Mouse (Mus musculus) gastrocnemius, adult 8-10 months (tissue): ENCODE measurements at regions not wholly inside any gene's neighbourhood (a gene's known extent, or its start where the extent isn't known, plus 50 kb on each side); places are given as distances from the start of the nearest gene placed in this dataset.

Experiments used
- DNase-seq, 2 experiments: peaks; one replicate each; pipeline ENCODE4 v3.0.0; 2022; ENCODE audit warnings: low spot score in 2 of 2

DNA sequence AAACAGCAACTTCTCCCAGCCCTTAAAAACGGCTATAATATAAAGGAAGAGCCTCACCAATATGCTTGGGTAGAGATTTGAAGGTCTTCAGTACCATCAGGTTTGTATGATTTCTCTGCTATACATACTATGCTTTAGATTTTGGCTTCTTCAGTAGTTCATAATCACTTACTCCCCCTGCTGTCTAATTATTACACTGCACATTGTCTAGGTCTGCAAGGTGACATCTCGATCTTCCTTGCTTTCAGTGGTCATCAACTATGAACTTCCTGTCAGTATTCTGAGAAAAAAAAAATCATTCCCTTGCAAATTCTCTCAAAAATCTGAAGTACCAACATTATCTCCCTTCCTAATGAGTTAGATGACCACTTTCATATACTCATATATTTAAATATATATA is 225.4 kb upstream of the Galnt5 start:
- no peak for DNase-seq

- DNase-seq: no peak
Measured at GRCm38 (mm10) chr2:57776154-57776553, 221.5 kb upstream of the Galnt5 start.

DNA sequence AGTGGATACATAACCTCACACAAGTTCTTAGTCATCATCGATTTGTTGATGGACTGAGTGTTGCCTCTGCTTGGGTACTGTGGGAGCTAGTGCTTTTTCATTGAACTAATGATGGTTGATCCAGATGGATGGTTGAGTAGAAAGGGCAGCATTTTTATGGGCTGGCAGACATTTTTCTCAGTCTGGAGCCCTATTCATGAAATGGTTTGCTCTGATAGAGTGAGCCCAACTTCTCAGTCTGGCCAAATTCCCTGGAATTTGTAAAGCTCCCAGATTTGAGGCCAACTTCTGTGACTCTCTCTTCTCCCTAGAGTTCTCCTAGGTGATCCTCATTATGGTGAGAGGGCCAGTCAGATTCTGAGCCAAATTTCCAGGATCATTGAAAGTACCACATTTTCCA is 216.8 kb upstream of the Galnt5 start:
- no peak for DNase-seq

GRCm38 (mm10) chr2:57793519-57794296 is 204.0 kb upstream of the Galnt5 start:
- DNase-seq: no peak

DNA sequence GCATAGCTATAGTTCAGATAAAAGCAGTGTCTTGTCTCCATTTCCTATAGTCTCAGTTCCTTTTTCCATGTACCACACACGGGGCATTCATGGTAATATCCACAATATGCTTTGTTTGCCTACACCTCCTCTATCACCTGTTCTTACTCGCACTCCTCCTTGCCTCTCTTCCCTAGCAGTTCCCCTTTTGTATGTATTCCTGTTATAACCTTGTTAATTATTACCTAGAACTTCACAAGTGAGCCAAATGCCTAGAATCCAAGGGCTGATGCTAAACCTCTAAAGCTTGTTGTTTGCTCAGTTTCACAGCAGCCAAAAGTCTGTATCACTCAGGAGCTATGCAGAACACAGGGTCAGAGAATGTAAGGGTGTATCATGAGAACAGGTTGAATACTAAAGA is 198.4 kb upstream of the Galnt5 start:
- DNase-seq: no peak

DNA sequence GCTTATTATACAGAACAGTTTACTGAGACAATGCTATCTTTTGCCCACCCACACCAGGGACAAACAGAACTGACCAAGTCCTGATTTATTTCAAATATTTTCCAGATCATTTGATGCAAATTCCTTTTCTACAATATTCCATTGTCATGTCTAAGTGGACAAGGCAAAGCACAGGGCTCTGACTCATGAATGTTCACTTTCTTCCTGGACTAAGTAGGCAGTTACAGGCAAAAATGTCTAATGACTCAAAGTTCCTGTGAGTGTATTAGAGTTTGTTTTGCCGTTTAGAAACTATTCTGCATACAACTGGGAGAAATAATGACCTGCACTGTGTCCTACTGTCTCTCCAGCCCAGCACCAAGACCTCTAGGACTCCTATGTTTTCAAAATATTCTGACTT is 189.8 kb upstream of the Galnt5 start:
- DNase-seq: no peak

- no peak for DNase-seq
Measured at GRCm38 (mm10) chr2:57812996-57813395, 184.7 kb upstream of the Galnt5 start.

DNA sequence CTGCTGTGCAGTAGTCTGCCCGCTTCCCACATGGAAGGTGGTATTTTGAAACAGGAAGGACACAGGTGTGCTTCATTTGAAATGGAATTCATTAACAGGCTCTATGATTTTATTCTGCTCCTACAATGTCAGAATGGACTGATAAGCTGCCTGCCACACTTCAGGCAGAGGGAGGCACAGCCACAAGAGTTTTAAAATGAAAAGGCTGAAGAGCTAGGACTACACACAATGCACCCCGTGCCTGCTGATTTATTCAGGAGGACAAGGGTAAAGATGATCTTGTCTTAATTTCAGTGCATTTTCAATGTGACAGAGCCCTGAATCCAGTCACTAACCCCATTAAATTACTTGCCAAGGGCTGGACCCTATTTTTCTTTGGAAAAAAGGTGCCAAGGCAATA is 177.3 kb upstream of the Galnt5 start:
- DNase-seq: no peak

DNA sequence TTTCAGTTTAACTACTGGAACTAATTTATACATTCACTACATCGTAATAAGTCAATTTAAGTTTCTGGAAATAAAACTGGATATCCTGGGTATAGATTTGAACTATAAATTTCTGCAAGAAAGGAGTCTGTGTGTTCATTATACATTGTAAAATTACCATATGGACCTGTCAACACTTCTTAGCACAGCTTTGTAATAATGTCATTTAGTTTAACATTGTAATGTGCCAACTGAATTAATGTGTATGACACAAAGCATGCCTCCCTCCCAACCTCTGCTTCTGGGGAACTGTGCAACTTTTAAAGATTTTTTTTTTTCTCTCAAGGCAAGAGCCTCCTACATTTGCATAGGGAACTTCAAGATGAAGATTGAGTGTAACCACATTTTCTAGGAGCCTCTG is 176.8 kb upstream of the Galnt5 start:
- no peak for DNase-seq

- DNase-seq: no peak
Measured at GRCm38 (mm10) chr2:57828284-57828683, 169.4 kb upstream of the Galnt5 start.

DNA sequence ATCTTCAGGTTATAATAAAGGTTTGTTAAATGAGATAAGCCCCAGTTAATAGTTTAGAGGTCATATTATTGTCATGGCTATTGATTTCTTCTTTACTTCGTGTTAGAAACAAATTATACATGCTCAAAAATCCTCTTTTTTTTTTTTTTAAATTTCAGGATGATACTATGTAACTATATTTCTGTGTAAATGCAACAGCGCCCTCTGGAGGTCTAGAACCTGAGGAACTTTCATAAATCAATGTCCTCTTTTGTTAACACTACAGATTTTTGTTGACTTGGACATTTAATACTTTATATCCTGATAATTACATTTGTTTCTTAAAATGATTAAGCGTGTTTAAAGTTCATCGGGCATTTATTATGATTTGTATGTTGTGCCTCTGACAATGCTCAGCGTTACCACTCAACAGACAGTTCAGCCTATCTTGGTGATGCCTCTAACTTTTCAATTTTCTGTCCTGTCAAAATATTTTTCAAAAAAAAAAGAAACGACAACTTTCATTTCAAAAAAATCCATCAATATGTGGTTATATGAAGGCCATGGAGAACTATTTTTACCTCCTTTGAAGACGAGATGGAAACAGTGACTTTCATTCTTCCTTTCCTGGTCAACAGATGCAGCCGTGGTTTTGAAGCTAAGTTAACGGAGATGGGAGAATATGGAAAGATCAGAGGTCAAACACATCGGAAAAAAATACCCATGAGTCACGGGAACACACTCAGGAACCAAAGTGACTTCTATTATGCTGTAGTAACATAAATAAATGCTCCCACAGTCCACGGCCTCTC is 164.9 kb upstream of the Galnt5 start:
- no peak for DNase-seq

- no peak for DNase-seq
Measured at GRCm38 (mm10) chr2:57845135-57845534, 152.5 kb upstream of the Galnt5 start.

DNA sequence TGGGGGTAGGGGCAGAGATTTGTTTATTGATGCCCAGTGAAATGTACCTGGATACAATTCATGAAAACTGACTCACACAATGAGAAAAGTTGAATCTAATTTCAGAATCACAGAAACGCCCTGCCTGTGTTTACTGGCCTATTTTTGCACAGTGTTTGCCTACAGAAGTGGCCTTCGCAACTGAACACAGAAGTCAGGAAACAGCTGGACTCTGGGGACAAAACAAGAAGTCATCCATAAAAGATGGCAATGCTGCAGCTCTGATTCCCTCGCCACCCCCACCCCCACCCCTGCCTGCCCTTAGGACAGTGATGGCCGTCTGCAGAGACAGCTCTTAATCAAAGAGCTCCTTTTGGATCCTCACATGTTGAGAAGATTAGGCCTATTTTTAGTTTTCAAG is 150.0 kb upstream of the Galnt5 start:
- DNase-seq: no peak

DNA sequence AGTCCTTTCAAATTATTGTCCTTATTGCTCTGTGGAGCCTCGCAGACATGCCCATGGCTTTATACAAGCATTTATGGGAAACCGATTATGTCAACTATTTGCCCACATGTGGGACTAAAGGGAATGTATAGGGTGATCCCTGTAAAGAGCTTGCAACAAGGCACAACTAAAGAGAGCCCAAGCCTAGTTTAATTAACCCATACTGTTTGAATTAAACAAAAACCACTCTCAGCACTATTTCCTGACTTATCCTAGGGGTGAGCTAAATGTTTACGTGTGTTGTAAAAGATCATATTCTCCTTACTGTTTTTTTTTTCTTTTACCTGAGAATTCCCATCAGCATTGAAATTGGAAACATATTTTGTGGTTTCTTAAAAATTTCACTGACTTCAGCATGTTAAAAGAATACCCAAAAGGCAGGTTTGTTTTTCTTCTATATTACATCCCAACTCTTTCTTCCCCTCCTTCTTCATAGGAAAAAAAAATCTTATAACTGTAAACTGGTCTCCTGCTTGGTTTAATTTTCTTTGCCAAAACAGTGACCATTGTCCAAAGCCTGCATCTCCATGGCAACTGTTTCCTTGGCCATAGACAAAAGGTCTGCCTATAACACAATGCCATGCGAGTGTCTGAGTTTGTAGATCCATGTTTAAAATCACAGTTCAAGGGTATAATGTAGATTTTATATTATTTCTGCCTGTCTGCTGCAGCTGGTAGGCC is 148.2 kb upstream of the Galnt5 start:
- DNase-seq: no peak

DNA sequence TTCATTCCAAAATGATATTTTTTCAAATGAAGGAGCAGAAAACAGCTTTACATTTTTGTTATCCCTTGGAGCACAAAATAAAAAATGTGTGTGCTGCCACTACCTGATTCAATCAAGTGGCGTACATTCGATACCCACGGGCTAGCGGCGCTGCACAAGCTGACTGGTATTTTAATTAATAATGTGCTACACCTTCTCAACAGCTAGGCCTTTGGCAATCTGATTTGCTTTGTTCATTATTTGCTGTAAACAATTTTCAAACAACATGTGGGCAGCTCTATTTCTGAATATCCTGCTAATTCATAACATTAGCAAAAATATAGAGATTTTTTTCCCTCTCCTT is 147.7 kb upstream of the Galnt5 start:
- no peak for DNase-seq

DNA sequence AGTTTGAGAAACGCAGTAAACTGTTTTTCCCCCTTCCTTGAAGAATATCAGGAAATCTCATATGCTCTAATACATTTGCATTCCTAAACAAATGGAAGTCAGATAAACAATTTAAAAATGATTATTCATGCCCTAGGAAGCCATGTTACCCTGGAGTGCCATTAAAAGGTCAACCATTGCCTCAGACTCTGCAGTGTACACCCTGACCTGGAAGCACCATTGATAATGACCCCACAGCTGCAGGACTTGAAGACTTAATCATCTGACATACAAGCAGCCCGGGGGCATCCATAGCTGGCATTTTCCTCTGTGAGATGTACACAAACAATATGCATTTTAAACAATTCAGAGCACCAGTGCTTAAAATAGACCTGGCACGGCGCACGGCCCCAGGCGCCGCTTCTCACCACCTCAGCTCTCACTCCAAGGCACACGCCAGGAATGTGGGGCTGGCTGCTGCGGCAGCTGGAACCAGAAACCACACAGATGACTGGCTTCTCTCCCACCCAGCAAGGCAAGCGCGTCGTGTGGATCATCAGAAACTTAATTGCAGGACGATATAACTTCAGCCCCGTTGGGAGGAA is 141.1 kb upstream of the Galnt5 start:
- DNase-seq: peak; percentile 16 to 62

GRCm38 (mm10) chr2:57865289-57865688 is 132.4 kb upstream of the Galnt5 start:
- no peak for DNase-seq

GRCm38 (mm10) chr2:57868046-57868445 is 129.6 kb upstream of the Galnt5 start:
- DNase-seq: no peak

DNA sequence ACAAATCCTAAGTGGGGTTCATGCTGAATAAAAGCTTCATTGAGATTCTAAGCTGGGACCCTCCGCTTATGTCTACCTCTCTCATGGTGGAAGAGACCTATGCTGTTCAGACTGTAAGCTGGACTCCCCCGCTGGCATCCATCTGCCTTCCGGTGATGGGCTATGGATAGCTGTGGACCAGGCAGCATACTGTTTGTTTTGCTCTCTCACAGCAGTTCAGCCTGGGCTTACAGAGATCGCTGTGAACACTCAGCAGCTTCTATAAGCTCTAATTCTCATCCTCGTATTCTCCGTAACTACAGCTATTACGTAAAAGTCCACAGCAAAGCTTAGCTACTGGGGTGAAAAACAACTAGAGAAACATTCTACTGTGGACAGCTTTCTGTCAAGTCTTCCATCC is 97.5 kb upstream of the Galnt5 start:
- no peak for DNase-seq

DNA sequence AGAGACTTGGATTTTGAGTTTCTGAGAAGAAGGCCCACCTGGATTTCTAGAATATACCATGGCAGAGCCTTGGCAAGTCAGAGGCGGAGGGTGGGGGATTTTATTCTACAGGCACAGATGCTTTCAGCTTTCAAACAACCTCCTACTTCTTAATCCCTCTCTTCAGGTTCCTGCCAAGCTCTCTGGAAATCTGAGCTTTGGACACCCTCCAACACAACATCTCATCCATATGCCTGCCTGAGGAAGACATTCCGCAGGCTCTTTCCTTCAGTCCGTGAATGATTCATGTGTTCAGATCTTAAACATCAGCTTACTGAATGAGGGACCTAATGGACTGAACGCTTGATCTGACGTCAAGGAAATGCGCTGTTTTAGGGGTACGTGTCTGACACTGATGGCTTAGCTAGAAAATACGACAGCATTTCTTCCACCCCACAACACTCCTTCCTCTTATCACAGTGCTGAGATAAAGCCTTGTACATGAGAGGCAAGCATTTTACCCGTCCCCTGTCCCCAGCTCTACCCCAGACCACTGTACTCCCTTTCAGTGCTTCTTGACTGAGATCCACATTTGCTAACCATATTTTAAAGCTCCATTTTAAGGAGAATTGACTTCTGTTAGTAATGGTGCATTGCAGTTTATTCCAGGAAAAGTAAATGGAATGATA is 97.0 kb upstream of the Galnt5 start:
- DNase-seq: no peak

GRCm38 (mm10) chr2:57905184-57905583 is 92.5 kb upstream of the Galnt5 start:
- no peak for DNase-seq

DNA sequence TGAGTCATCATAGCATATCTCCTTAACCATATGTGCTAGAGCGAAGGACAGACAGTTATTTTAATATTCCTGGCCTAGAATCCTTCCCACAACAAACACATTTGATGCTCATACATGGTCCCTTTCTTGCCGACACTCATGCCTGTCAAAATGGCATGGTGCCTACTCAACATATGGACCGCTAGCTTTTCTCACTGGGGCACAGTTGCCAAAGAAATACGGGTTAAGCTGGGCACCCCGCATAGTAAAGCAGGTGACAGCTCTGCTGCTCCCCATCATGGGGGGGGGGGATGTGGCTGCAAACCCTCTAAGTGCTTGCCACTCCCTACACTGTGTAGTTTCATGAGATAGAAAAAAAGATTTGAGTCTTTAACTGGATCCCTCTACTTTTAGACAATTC is 90.7 kb upstream of the Galnt5 start:
- no peak for DNase-seq
